Mouse (Mus musculus) bone marrow macrophage, adult 2 months (primary cell): ENCODE measurements around the gene Tnik.

ENCODE experiments used
- CTCF ChIP-seq: IDR thresholded peaks from 2 replicates; pipeline ENCODE4 v1.5.1; 2012; ENCODE audit warnings: low read depth, mild to moderate bottlenecking, low read length, moderate library complexity
- POLR2A ChIP-seq: IDR thresholded peaks from 2 replicates; pipeline ENCODE4 v1.6.1; 2012; ENCODE audit warnings: mild to moderate bottlenecking, low read depth, low read length, borderline replicate concordance

DNA sequence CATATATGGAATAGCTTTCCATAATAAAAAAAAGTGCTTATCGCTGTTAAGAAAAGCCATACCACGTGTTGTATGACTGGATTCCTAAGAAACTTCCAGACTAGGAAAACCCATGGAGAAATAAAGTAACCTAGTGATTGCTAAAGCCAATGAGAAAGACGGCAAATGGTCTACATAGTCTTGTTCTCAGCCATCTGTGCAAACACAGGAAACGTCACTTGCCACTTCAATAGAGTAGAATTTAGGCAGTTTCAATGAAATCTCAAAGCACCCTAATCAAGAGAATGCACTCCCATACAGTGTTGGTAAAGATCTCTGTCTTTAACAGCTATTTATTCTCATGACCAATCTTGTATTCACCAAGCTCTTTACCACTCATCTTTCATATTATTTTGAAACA, 11.7 kb downstream of the Tnik start:
- TF ChIP-seq CTCF, result no peak
- TF ChIP-seq POLR2A, result no peak
